In genomic region chr10:69271436-69271835, GRCm38 (mm10) we compare ENCODE assay signal across 15 mouse cellular contexts. TPM values are rescaled to one million over a fixed set of nuclear protein-coding genes. Genes with fewer than 3 reads are reported as not detected.
DNase-seq lines count a peak whose midpoint lies in the region; ATAC-seq and TF ChIP-seq lines count a peak whose summit lies in the region.
"Had no signal": no experiment of that assay in that cellular context is flagged by ENCODE, and none has a peak within 500 bp of the region (broad histone marks: within the 10 kb centered on the region; RNA-seq: fewer than 3 reads in every experiment).

No protein-coding gene starts in this region.

- WGBS in heart, adult 2 months = 47% methylated on average over 10 of the region's 10 CpGs
- 56% methylated on average over 10 of the region's 10 CpGs for WGBS in neural tube, embryonic 13.5 days
- WGBS in neural tube, embryonic 15.5 days = 55% methylated on average over 10 of the region's 10 CpGs
- WGBS in heart, embryonic 15.5 days = 39% methylated on average over 10 of the region's 10 CpGs
- 33% methylated on average over 10 of the region's 10 CpGs for WGBS in stomach, postnatal 0 days

- no peaks in the 10 kb centered on the region for H3K79me2 ChIP-seq in heart, adult 2 months (replicated peaks; ENCODE audit: control insufficient read depth, insufficient read depth, low read length)

- no peaks in the 10 kb centered on the region for H3K9me3 ChIP-seq in neural tube, embryonic 13.5 days
- H3K9me3 ChIP-seq in neural tube, embryonic 15.5 days (replicated peaks) = no peaks in the 10 kb centered on the region
- H3K9me3 ChIP-seq in heart, embryonic 15.5 days (replicated peaks) = no peaks in the 10 kb centered on the region
- no peaks in the 10 kb centered on the region for H3K9me3 ChIP-seq in stomach, postnatal 0 days (ENCODE audit: control insufficient read depth, low read length)
- H3K9me3 ChIP-seq: intestine, embryonic 15.5 days had no signal

- H3K27me3 ChIP-seq in heart, adult 2 months (ENCODE audit: control insufficient read depth, insufficient read depth, low read length) = no peaks in the 10 kb centered on the region
- no peaks in the 10 kb centered on the region for H3K27me3 ChIP-seq in neural tube, embryonic 13.5 days
- no peaks in the 10 kb centered on the region for H3K27me3 ChIP-seq in neural tube, embryonic 15.5 days (replicated peaks)
- H3K27me3 ChIP-seq in heart, embryonic 15.5 days = no peaks in the 10 kb centered on the region
- no peaks in the 10 kb centered on the region for H3K27me3 ChIP-seq in stomach, postnatal 0 days (ENCODE audit: control insufficient read depth, insufficient read depth, low read length)
- H3K27me3 ChIP-seq: intestine, embryonic 15.5 days had no signal

- TF ChIP-seq CTCF in heart, adult 2 months (IDR thresholded peaks at IDR 0.05) = no peak
- TF ChIP-seq CTCF in stomach, postnatal 0 days (IDR thresholded peaks at IDR 0.05; ENCODE audit: low read depth) = no peak

- TF ChIP-seq EP300 in heart, adult 2 months (IDR thresholded peaks at IDR 0.05; ENCODE audit: insufficient read depth, low read depth, low read length) = no peak
- TF ChIP-seq EP300 in stomach, postnatal 0 days (optimal IDR thresholded peaks at IDR 0.05) = no peak

- H3K9ac ChIP-seq in heart, adult 2 months (ENCODE audit: low read depth, low read length) = no peak overlapping the region
- no peak overlapping the region for H3K9ac ChIP-seq in neural tube, embryonic 13.5 days
- H3K9ac ChIP-seq in neural tube, embryonic 15.5 days (replicated peaks) = no peak overlapping the region
- H3K9ac ChIP-seq in heart, embryonic 15.5 days = no peak overlapping the region
- H3K9ac ChIP-seq in stomach, postnatal 0 days (ENCODE audit: low read length) = no peak overlapping the region
- H3K9ac ChIP-seq: intestine, embryonic 15.5 days; liver, postnatal 0 days had no signal

- H3K27ac ChIP-seq in heart, adult 2 months = peak overlapping the region; percentile 73; the same call in 1 of the 2 replicates
- no peak overlapping the region for H3K27ac ChIP-seq in neural tube, embryonic 13.5 days (replicated peaks)
- no peak overlapping the region for H3K27ac ChIP-seq in neural tube, embryonic 15.5 days (replicated peaks)
- peak overlapping the region; percentile 55 for H3K27ac ChIP-seq in heart, embryonic 15.5 days
- H3K27ac ChIP-seq in stomach, postnatal 0 days (replicated peaks) = peak overlapping the region; percentile 86
- H3K27ac ChIP-seq: intestine, embryonic 15.5 days; kidney, postnatal 0 days had no signal

- no peak for TF ChIP-seq POLR2A in heart, adult 2 months (IDR thresholded peaks at IDR 0.05; ENCODE audit: insufficient read depth, low read depth, low read length)

- no peak overlapping the region for H3K4me3 ChIP-seq in heart, adult 2 months
- H3K4me3 ChIP-seq in neural tube, embryonic 13.5 days = no peak overlapping the region
- H3K4me3 ChIP-seq in neural tube, embryonic 15.5 days (replicated peaks) = no peak overlapping the region
- H3K4me3 ChIP-seq in heart, embryonic 15.5 days = no peak overlapping the region
- H3K4me3 ChIP-seq in stomach, postnatal 0 days (ENCODE audit: low read depth, low read length) = no peak overlapping the region
- H3K4me3 ChIP-seq: intestine, embryonic 15.5 days had no signal

- H3K4me2 ChIP-seq in neural tube, embryonic 13.5 days = no peak overlapping the region
- H3K4me2 ChIP-seq in neural tube, embryonic 15.5 days = no peak overlapping the region
- H3K4me2 ChIP-seq in heart, embryonic 15.5 days = no peak overlapping the region
- H3K4me2 ChIP-seq in stomach, postnatal 0 days (replicated peaks; ENCODE audit: low read depth) = no peak overlapping the region
- H3K4me2 ChIP-seq: intestine, embryonic 15.5 days had no signal

- peaks cover 11% of the 10 kb centered on the region; the same call in 1 of the 2 replicates for H3K4me1 ChIP-seq in heart, adult 2 months (ENCODE audit: control insufficient read depth, insufficient read depth, low read length)
- H3K4me1 ChIP-seq in neural tube, embryonic 13.5 days (replicated peaks) = 0 out of 2 replicates have a peak, but pooled peaks cover 4% of the 10 kb centered on the region
- H3K4me1 ChIP-seq in neural tube, embryonic 15.5 days = no peaks in the 10 kb centered on the region
- peaks cover 42% of the 10 kb centered on the region for H3K4me1 ChIP-seq in heart, embryonic 15.5 days (replicated peaks)
- no peaks in the 10 kb centered on the region for H3K4me1 ChIP-seq in stomach, postnatal 0 days (replicated peaks; ENCODE audit: control insufficient read depth, insufficient read depth)
- H3K4me1 ChIP-seq: intestine, embryonic 15.5 days had no signal

- intact Hi-C loops in heart, adult 2 months (cut with DNase I) = no loop called here

- H3K36me3 ChIP-seq in heart, adult 2 months (ENCODE audit: control insufficient read depth, insufficient read depth, low read length) = peaks cover 43% of the 10 kb centered on the region
- H3K36me3 ChIP-seq in neural tube, embryonic 13.5 days = peaks cover 30% of the 10 kb centered on the region
- peaks cover 10% of the 10 kb centered on the region for H3K36me3 ChIP-seq in neural tube, embryonic 15.5 days
- peaks cover 22% of the 10 kb centered on the region for H3K36me3 ChIP-seq in heart, embryonic 15.5 days
- peaks cover 22% of the 10 kb centered on the region for H3K36me3 ChIP-seq in stomach, postnatal 0 days (ENCODE audit: control insufficient read depth, insufficient read depth, low read length)

- DNase-seq in heart, adult 2 months = no peak
- no peak for DNase-seq in heart, adult 8-10 months (ENCODE audit: low spot score)
- DNase-seq in stomach, postnatal 0 days (ENCODE audit: low spot score) = peak; percentile 32
- DNase-seq in adrenal gland, adult (ENCODE audit: inconsistent age in 2 of 2, low spot score in 1 of 2) = no peak
- no peak for DNase-seq in ovary, postnatal 10 days (ENCODE audit: low spot score)
- DNase-seq: cerebellum, adult 18-20 months; embryo, embryonic 11 days; liver, postnatal 0 days; thymus, postnatal 36 days had no signal

- 0 out of 2 replicates have a peak, but pooled peaks have one; percentile 40 for ATAC-seq in neural tube, embryonic 13.5 days (ENCODE audit: low read depth)
- no peak; the same call in 1 of the 2 replicates for ATAC-seq in neural tube, embryonic 15.5 days (ENCODE audit: low FRiP score)
- no peak for ATAC-seq in heart, embryonic 15.5 days (replicated peaks; ENCODE audit: insufficient number of reproducible peaks, insufficient read depth, low FRiP score, low read depth)
- peak; percentile 78 for ATAC-seq in stomach, postnatal 0 days (ENCODE audit: low FRiP score, low TSS enrichment)
- ATAC-seq: intestine, embryonic 15.5 days; liver, postnatal 0 days had no signal

RNA-seq across cellular contexts. Expression of gene A930033H14Rik, which starts 58.5 kb away (rescaled TPM):
- 1 to 10 TPM; 1.1 TPM for total RNA-seq in heart, adult 2 months (2021)
- polyA plus RNA-seq in heart, adult 2 months (2012; rRNA removed) = 0.61 TPM in 2 replicates
- total RNA-seq in heart, adult 8-10 months (2022) = 1 to 10 TPM in 2 of 4 experiments, under 1 TPM in 2; 0.75 to 1.7 (median 1.1) TPM
- 1.3 TPM in 2 replicates for polyA plus RNA-seq in neural tube, embryonic 13.5 days (2015; fragmentation: Nextera tagmentation; extraction: Ambion mirVana)
- polyA plus RNA-seq in neural tube, embryonic 15.5 days (2015; fragmentation: Nextera tagmentation; extraction: Ambion mirVana) = 1.3 and 1.4 TPM in 2 replicates
- polyA plus RNA-seq in heart, embryonic 15.5 days (2015; fragmentation: Nextera tagmentation; extraction: Ambion mirVana) = 1.5 and 1.8 TPM in 2 replicates
- polyA plus RNA-seq in stomach, postnatal 0 days (2015; fragmentation: Nextera tagmentation; extraction: Ambion mirVana) = 1.2 and 1.5 TPM in 2 replicates
- total RNA-seq: monocyte, adult 5-6 weeks had no signal

Comparison
In these comparisons a context has a peak if more than half of its experiments do, and no peak if none do; other contexts are left out.
1. ATAC-seq: peak in neural tube, embryonic 13.5 days (single experiment) and stomach, postnatal 0 days (single experiment); none in neural tube, embryonic 15.5 days (single experiment) and heart, embryonic 15.5 days (single experiment).
2. H3K27ac ChIP-seq: peak in heart, adult 2 months (single experiment), heart, embryonic 15.5 days (single experiment) and stomach, postnatal 0 days (single experiment); none in neural tube, embryonic 13.5 days (single experiment) and neural tube, embryonic 15.5 days (single experiment).